Mouse (Mus musculus): ENCODE data around the gene Dpp6. TPM values are rescaled to one million over a fixed set of nuclear protein-coding genes. Genes with fewer than 3 reads are reported as not detected.

The Dpp6 gene
- total RNA-seq, 2 experiments from 2014 or later = not detected

DNA sequence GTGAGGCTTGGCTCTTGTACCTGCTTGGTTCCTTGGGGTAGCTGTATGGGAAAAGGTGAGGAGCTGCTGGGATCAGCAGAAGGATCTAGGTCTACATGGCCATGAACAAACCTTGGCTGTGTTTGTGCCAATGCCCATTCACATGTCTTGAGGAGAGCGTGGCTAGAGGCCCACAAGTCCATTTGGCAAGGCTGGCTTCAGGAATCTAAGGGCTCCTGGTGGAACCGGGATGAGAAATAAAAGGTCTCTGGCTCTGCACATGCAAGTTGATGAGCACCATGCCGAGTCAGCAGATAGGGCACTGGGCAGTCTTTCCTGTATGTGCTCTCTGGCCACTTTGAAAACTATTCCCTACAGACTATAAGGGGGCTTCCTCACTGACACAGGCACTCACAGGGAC, 441.6 kb downstream of the Dpp6 start:
- intact Hi-C loops (cut with DNase I) = no loop called here
- no peak for DNase-seq (ENCODE audit: low spot score)

DNA sequence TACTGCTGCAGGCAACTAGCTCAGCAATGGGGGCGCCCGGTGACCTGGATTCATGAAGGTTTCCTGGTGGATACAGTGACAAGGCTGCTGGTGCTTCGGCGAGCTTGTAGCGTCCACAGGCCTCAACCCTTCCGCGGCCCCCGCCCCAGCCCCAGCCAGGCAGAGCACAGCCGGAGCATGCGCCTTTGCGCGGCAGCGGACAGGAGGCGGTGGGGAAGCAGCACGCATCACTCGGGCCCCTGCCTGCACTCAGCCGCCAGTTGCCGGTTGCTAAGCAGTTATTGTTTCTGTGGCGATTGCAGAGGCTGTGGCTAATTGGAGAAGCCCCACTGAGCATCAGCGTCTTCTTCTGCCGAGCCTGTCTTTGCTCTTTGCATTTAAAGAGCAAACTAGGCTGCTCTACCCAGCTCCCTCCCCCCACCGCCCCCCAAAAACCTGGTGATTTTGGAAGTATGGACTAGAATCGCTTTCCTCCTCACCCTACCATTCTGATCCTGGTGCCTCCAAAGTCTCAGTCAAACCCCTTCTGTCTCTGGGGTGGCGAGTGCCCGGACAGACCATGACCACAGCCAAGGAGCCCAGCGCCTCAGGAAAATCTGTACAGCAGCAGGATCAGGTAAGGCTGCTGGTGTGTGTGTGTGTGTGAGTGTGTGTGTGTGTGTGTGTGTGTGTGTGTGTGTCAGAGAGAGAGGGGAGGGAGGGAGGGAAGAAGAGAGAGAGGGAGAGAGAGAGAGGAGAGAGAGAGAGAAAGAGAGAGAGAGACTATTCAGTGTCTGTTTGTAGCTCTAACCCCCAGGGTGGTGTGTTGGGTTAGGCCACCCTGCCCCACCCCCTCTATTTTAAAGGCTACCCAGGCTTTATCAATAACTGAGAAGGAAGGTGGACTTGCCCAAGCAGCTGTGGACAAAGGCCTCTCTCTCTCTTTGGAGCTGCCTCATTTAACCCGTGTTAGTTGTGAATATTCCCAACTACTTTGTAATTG, 445.0 kb downstream of the Dpp6 start:
- intact Hi-C loops (cut with DNase I) = no loop called here
- no peak for DNase-seq (ENCODE audit: low spot score)

DNA sequence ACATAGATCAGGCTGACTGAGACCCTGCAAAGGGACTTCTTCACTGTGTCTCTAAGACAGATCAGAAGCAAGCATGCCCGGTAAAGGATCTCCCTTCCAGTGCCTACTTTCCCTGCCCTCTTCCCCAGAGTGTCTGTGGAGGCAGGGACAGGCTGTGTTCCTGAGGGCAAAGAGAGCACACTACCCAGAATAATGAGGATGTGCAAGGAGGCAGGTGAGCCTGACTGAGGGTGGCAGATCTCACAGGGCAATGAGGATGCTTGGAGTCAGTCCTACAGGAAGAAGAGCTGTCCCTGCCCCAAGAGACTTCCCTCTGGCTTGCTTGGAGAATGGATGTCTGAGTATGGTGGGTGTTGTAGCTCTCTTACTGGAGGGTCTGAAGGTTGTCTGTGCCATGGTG, 445.7 kb downstream of the Dpp6 start:
- no peak for DNase-seq (ENCODE audit: low spot score)
- intact Hi-C loops (cut with DNase I) = no loop called here

DNA sequence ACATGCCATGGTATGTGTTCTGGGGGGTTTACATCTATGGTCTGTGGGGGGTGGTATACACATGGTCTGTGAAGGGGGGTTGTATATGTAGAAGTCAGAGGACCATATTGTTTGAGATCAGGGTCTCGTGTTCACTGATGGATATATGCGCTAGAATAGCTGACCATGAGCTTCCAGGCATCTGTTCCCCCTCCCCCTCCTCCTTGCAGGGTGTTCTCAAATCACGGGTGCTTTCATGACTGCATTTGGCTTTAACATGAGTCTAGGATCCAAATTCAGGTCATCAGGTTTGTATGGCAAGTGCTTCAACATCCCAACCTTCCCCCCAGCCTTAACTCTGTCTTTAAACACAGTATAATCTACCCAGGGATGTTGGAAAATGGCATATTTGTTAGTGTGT, 448.3 kb downstream of the Dpp6 start:
- intact Hi-C loops (cut with DNase I) = no loop called here
- no peak for DNase-seq (ENCODE audit: low spot score)

DNA sequence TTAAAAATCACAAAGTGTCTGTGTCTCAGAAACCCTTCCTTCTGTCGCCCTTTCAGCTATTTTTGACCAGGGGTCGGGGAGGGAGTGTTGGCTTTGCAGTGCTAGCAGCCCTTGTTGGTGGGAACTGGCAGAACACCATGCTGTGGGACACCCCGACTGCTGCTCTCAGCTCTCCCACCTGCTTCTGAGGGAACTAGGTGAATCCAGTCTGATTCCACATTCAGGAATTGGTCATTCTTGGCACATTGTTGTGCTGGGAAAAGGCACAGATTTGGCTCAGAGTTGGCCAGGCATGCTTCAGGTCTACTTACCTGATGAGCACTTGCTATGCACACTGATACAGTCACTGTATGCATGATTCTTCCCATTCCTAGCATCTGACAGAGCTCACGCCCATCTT, 454.3 kb downstream of the Dpp6 start:
- intact Hi-C loops (cut with DNase I) = no loop called here
- no peak for DNase-seq (ENCODE audit: low spot score)

DNA sequence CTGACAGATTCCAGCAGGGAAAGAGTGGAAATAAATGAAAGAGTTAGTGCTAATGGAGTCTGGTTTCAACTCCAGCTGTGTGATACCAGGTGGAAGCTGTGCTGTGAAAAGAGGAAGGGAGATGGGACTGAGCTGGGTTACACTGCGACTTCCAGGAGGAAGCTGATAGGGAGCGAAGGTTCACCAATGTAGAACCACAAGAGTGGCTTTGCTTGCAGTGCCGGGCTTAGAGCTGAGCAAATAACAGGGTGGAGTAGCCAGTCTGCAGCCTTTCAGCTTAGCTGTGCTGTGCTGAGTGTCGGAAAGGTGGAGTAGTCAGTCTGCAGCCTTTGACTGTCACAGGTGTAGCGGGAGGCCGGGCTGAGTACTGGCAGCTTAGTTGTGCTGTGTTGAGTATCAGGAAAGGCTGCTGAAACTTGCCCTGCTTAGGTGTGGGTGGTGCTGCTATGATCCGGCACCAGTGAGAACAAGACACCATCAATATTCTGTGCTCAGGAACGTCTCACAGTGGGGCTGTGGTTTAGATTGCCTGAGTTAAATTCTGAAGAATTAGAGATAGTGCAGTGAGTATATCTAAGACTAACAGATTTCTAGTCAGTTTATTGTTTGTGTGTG, 457.9 kb downstream of the Dpp6 start:
- DNase-seq (ENCODE audit: low spot score) = no peak
- intact Hi-C loops (cut with DNase I) = no loop called here

DNA sequence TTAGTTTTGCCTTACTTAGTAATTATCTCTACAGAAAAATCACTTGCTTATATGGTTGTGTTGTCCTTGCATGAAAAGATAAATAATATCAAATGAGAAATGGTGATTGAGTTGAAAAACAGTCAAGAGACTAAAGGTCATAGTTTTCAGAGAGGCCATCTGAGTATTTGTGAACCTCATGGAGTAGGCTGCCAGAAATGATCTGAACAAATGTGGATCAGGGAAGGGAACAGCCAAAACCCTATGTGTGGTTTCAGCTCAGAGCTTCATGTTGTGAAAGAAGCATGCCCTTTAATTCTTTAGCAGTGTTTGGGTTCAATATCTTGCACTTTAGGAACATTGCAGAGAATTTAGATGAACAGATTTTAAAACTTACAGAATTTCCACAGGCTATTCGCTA, 458.9 kb downstream of the Dpp6 start:
- intact Hi-C loops (cut with DNase I) = no loop called here
- no peak for DNase-seq (ENCODE audit: low spot score)

DNA sequence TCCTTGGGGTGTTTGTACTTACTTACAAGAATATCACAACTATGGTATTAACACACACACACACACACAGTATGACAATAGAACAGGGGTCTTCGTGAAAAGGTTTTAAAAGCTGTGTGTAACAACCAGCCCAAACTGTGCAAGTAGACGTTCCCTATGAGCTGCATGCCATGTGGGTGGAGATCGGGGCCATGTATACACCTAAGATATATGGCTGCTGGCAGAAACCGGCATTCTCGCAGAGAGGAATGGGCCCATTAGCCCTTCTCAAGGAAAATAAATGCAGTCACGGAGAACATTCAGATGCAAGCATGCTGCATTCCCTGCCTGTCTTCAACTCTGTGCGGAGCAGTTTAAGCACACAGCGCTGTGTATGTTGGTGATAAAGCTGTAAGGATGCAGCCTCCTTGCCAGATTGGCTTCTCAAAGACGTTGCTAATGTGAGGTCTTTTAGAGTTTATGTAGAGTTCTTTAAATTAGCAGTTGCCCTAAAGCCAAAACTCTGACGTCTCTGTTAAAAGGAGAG, 461.2 kb downstream of the Dpp6 start:
- no peak for DNase-seq (ENCODE audit: low spot score)
- intact Hi-C loops (cut with DNase I) = no loop called here

DNA sequence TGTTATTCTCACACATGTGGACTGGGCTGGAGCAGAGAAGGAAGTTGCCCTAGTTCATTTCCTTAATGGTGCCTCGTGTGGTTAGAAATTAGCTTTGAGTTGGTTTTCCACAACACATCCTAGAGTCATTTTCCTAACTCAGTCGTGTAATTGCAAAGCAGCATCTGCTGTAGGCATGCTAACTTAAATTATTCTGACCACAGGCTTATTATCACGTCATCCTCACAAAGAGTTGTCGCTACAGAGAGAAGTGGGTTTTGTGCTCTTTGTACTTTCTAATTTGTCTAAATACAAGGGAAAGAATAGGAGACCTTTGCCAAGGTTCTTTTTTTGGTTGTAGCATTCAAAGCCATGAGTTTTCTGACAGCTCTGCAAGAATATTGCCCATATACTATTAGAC, 469.9 kb downstream of the Dpp6 start:
- DNase-seq (ENCODE audit: low spot score) = no peak
- intact Hi-C loops (cut with DNase I) = no loop called here

DNA sequence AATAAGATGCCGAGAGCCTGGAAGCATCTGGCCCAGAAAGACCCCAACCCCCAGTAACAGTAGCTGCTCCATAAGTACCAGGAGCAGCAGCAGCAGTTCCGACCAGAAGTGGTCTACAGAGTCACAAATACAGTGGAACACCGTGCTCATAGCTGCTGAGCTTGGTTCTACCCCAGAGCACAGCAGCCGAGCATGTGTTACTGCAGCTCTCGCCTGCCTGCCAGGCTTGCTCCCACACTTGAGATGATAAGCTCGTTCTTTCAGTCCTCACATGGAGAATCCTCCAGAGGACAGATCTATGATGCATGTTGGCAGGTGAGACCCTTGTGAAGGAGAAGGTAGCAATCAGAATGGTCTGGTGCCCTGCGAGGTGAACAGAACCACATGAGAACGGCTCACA, 474.4 kb downstream of the Dpp6 start:
- no peak for DNase-seq (ENCODE audit: low spot score)
- intact Hi-C loops (cut with DNase I) = no loop called here

DNA sequence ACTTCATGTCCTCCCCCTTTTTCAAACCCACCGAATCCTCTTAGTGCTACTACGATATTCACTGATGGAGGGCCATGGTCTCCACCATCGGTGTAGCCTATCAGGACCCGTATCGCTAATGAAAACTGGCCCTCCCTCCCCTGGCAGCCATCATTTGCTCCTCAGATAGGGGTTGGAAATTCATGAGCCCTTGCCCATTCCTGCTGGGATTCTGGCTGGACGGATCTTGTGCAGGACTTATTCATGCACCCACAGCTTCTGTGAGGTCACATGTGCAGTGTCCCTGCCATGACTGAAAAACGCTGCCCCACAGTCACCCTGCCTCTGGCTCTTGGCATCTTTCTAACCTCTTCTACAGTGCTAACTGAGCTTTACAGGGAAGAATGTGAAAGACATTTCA, 475.2 kb downstream of the Dpp6 start:
- DNase-seq (ENCODE audit: low spot score) = no peak
- intact Hi-C loops (cut with DNase I) = no loop called here

DNA sequence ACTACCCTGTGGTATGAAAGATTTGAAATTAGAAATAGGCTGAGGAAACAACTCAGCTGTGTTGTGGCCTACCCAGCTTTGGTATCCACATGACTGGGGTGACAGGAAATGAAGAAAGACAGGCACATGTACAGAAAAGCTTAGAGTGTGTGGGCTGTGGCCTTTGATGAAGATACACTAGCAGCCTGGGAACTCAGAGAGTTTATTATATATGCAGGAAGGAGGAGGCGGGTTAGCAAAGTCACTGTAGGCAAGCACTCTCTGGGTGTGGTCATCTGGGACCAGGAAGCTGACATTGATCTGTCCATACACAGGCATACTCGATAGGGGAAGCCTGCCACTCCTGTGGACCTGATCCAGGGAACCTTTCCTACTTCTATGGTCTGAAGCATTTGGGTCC, 487.1 kb downstream of the Dpp6 start:
- intact Hi-C loops (cut with DNase I) = no loop called here
- no peak for DNase-seq (ENCODE audit: low spot score)

DNA sequence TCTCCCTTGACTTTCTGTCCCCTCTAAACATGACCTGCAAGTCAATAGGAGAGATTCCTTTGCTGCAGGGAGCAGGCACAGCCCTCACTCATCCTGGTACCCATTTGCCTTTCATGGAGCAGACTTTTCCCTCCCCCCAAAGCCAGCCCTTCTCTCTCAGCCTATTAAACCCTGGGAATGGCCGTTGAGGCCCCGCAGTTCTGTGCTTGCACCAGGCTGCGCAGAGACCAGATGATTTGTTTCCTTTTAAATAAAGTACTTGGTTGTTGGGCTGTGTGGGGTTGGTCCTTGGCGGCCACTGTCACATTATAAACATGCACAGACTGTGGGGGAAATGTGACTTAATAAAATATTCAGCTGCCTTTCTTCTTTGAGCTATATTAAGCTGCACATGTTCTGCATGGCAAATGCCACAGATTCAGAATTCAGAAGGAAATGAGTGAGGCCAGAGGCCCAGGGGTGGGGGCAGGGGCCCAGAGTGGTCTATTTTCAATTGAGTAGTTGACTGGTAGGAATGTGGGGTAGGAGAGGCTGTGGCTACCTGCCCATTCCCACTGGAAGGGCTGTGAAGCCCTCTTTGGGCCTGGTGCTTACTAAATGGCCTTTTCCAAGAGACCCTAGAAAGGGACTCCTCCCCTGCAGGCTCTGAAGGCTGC, 489.6 kb downstream of the Dpp6 start:
- DNase-seq (ENCODE audit: low spot score) = no peak
- intact Hi-C loops (cut with DNase I) = no loop called here

DNA sequence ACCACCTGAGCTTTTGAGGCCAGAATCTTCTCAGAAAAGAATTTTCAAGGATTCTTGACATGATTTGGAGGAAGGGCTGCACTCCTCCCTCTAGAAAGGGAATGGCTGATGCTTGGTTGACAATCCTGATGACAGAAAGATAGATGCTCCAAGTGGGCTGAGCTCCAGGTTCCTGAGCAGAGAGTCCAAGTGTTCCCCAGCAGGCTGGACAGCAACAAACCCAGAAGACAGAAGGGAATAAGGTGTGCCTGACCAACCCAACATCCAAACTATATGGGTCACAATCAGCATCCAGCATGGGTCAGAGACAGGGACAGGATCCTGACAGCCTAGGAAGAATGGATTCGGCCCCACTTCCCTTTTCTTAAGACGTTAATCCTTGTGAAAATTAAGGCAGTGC, 493.2 kb downstream of the Dpp6 start:
- DNase-seq (ENCODE audit: low spot score) = no peak
- intact Hi-C loops (cut with DNase I) = no loop called here

DNA sequence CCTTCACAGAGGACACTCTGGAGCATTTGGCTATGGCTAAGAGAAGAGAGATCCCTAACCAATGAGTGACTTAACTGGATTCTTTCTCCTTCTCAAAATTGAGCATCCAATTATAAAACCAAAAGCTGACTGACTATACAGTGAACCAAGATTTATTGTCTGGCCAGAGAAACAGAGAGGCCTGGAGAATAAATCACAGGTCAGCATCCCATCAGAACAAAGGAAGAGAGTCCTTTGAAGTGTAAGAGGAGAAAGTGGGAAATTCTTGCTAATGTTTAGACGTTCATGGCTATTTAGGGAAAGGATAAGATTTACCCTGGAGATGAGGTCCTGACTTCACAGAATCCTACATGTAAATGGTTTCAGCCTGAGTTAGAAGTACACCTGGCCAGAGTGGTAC, 499.7 kb downstream of the Dpp6 start:
- no peak for DNase-seq (ENCODE audit: low spot score)
- intact Hi-C loops (cut with DNase I) = no loop called here

DNA sequence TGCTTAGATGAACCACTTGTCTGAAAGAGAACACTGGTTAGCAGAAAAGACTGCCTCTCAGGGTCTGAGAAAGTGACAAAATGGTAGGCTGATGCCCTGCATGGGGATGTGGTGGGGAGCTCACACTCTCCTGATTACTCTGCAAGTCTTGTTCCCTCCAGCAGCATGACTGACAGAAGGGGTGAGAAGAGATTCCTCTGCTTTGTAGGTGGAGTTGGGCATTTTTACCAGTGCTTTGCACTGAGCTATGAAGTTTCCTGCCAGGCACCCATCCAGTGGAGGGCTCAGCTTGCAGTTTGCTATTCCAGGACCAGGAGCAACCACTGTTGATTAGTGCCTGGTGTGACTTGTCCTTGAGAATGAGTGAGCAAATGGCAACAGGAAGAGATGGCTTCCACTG, 500.3 kb downstream of the Dpp6 start:
- intact Hi-C loops (cut with DNase I) = no loop called here
- DNase-seq (ENCODE audit: low spot score) = no peak

DNA sequence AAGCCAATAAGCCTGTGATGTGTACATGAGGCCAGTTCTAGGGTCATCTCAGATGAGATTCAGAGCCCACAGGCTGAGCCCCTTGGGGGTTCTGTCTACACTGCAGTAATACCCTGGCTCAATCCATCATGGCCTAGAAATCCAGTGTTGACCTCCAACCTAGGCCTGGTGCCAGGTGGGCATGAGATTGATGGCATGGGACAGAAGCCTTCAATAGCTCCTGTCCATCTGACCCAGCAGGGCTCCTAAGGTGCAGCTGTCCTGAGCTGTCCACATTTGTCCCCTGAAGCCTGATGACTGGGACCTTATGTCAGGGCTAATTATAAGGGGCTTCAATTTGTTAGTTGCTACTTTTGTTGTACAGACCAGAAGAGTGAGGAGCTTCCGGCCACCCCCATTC, 500.8 kb downstream of the Dpp6 start:
- intact Hi-C loops (cut with DNase I) = no loop called here
- DNase-seq (ENCODE audit: low spot score) = no peak

DNA sequence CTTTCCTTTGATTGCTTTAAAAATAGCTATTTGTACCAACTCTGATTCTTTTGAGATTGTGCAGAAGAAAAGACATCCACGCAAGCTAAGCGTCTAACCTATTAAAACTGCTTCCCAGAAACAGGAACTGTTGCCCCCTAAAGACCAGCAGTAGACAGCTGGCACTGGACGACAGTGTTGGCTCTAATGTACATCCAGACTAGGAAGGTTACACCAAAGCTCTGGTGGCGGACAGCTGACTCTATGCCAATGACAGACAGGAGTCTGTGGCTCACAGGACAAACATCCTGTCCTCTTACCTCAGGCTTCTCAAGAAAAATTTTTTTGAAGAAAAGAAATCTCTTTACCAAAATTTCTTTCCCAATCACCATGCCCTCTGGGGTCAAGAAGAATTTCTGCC, 502.7 kb downstream of the Dpp6 start:
- DNase-seq (ENCODE audit: low spot score) = no peak
- intact Hi-C loops (cut with DNase I) = no loop called here

DNA sequence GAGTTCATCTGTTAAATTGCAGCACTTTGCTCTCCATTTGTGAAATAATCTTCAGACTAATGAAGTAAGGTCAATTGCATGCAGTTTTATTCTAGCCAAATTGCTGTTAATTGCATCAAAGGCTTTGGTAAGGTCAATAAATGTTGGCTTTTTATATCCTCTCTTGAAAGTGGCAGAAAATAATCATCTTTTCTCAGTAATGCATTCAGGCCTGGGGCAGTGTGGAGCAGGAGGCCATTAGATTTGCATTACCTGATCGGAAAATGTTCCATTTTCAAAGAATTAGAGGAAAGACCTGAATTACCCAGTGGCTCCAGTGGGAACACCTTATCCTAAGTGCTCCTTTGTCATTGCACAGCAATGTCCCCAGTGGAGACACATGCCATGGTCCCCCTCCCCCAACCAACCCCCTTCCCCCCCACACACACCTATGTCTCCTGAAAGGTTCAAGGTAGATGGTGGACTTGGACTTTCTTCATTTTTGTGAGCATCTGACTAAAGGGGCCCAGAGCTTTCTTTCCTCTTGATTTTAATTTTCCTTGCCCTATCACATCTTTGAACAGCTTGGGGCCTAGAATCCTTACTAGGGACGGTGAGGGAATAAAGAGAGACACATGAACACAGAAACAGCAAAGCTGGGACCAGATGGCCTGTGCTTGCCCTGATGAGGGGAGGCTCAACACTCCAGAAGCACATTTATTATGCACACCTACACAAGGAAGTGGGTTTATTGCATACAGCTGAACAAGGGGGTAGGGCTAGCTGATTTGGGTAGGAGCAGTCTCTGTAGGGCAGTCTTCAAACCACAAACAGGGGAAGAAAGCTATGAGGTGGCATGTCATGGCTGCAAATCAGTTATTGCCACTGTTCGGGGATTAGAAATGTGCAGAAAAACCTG, 506.1 kb downstream of the Dpp6 start:
- no peak for DNase-seq (ENCODE audit: low spot score)
- intact Hi-C loops (cut with DNase I) = no loop called here

DNA sequence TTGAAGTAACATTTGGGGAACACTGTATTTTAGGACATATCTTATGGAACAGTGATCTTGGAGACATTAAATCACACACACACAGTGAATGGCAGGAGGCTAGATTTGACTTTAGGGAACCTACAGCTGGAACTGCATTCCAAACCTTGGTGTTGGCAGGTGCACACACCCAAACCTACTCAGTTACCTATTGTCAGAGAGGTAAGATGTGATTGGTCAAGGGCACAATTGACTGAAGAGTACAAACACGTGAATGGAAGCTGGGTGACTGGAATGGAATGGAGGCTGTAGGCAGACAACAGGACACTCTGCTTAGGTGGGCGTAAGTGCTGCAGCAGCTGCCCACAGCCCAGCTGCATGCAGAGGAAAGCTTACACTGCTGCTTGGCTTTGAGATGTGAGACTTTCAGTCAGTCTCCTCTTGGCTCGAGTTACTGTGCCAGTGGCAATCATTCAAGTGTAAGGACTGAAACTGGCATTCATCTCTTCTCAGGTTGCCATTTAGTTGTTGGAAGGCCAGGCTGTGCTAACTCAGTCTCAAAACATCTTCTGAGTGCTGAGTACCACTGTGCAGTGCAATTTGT, 507.4 kb downstream of the Dpp6 start:
- intact Hi-C loops (cut with DNase I) = no loop called here
- DNase-seq (ENCODE audit: low spot score) = no peak
